Mouse (Mus musculus): Measurements from ENCODE around the gene Bcl7c.
"Not testable (repeated sequence)": the region's sequence is repeated elsewhere in the genome, so short reads cannot be mapped to it uniquely, and the experiment has no call there.

The Bcl7c gene

DNA sequence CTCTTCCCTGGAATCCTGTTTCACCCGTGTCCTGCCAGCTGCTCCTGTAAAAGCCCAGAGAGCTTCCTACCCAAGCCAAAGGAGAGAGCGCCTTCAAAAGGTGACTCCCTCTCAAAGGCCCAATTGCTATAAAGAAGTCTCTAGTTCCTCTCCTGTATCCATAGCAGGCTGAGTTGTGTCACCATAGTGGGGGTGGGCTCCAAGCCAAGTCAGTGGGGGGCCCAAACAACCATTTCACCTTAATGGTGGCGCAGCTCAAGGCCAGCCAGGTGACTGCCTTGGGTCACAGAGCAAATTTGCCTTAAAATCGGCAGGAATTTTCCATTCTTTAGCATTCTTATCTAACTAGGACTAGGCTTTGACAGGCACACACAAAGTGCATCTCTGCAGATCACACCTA lies 6.1 kb upstream of the Bcl7c start:
- no peak for DNase-seq

GRCm38 (mm10) chr7:127712461-127713385 lies 4.0 kb upstream of the Bcl7c start, which contains the start of gene Ctf1:
Gene Ctf1, plus strand, starts transcription at chr7:127712736.
- DNase-seq: peak; percentile 73

GRCm38 (mm10) chr7:127711456-127711855 lies 2.7 kb upstream of the Bcl7c start:
- no peak for DNase-seq

DNA sequence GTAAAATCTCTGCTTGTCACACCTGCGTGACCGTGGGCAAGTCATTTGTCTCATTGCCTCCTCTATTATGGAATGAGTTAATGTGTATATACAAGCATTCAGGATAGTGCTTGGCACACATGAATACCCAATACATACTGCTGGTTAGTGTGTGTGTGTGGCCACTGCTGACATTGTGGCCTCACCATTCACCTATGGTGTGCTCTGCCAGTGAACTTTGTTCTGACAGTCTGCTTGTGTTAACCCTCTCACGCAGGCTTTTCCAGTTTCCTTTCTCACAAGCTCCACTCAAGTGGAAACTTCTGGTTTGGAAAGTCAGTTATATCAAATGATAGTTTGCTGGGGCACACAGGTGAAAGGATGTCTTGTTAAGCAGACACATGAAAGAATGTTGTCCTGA lies 2.3 kb upstream of the Bcl7c start:
- DNase-seq: no peak

GRCm38 (mm10) chr7:127709261-127709979 lies 687 bp upstream of the Bcl7c start:
- no peak for DNase-seq

GRCm38 (mm10) chr7:127707957-127708206 lies 851 bp downstream of the Bcl7c start:
- DNase-seq: no peak

- DNase-seq: no peak
Observed at GRCm38 (mm10) chr7:127707045-127707956, 1.4 kb downstream of the Bcl7c start.

DNA sequence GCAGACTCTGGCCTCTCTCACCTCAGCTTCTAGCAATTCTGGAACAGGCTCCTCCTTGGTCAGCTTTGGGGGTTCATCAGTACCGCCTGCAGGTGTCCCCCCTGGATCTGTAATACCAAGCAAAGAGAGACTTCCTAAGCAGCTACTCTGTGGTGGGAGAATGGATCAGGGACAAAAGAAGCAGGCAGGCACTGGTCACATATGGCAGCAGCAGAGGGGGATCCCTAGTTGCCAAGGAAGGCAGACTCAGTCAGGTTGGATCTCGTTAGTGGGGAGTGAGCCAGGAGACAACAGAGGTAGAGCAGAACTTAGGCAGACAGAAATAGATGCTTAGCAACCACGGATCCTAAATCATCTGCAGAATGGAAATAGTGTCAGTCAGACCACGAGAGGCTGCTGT lies 3.0 kb downstream of the Bcl7c start:
- no peak for DNase-seq

DNA sequence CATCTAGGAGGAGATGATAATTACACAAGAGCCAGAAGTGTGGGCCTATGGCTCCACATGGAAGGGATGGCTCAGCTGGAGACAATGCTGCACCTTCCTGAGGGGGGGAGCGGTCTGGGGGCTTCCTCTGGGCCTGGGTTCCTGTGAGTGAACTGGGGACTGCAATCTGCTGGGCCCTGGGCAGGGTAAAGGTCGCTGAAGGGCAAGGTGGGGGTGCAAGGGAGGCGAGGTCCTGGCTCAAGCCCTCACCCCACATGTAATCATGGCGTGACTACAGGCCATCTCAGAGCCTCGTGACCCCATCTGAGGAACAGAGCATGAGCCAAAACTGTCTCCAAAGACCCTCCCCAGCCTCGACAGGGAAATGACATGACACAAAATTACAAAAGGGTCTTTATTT lies 4.1 kb downstream of the Bcl7c start:
- no peak for DNase-seq

- DNase-seq: no peak
Observed at GRCm38 (mm10) chr7:127703561-127704178, 5.1 kb downstream of the Bcl7c start.

DNA sequence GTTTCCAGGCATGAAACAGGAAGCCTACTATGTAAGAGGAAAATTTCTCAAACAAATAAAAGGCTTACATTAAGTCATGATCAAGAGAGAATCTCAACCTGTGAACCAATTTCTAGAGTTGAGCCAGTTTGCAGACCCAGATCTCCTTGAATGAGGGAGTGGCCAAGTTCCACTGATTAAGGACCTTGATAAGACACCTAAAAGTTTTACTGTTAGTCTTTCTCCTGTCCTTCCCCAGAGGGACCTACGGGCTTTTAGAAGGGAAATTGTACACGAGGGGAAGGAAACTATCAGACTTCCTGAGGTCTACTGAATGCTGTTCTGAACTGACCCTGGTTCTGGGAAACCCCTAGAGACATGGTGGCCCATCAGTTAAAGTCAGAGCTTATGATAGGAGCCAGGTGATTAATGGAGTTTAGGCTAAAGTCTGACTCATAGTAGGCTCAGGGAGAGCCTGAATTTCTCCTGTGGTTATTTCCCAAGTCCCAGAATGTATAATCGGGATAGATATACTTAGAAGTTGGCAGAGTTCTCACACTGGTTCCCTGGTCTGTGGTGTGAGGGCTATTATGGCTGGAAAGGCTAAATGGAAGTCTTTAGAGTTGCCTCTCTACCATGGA lies 7.9 kb downstream of the Bcl7c start:
- no peak for DNase-seq

- no peak for DNase-seq
Observed at GRCm38 (mm10) chr7:127698986-127699385, 9.7 kb downstream of the Bcl7c start.

- not testable (repeated sequence) for DNase-seq
Observed at GRCm38 (mm10) chr7:127693730-127694129, 15.0 kb downstream of the Bcl7c start.

DNA sequence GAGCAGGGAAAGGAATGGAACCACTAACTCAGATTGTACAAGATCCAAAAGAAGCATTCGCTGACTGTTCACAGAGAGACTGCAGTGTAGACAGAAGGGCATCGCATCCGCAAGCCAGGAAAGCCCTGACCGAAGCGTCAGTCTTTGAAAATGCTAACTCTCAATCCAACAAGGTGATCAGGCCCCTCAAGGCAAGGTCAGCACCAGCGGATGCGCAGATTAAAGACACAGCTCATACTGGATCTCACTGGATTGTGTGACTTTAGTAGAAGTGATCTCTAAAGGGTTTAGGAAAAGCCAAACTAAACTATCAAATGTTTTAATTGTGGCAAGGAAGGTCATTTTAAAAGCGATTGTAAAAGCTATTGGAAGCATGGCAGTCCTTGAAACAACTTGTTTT lies 15.4 kb downstream of the Bcl7c start:
- DNase-seq: no peak

DNA sequence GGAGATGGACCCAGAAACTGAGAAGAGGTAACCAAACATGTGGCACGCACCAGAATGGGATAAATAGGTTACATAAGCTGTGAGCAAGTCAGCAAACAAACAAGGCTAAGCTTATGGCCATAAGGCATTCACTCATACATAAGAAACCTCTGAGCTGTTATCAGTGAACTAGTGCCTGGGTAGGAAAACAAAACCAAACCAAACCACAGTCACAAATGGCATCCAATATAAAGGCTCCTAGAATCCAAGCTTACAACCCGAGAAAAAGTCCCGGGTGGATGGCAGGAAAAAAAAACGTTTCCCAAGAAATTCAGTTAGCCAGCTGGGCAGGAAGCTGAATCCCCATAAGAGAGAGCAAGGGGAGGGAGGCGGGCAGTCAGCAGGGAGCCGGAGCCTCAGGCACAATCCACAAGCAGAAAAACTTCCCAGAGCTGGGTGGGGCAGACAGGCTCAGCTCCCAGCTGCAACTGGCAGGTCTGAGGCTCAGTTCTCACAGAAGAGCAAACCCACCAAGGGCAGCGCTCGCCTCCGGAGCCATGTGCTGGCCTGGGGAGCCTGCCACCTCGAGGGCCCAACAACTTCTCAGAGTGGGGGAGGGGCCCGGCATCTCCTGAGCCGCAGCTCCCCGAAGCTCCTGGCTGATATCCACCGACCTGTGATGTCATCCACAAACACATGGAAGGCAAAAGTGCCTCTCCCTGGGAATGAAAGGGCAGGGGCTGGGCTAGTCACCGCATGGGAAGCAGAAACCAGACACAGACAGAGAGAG lies 17.3 kb downstream of the Bcl7c start:
- DNase-seq: no peak

- DNase-seq: no peak
Observed at GRCm38 (mm10) chr7:127689626-127690280, 19.0 kb downstream of the Bcl7c start.

DNA sequence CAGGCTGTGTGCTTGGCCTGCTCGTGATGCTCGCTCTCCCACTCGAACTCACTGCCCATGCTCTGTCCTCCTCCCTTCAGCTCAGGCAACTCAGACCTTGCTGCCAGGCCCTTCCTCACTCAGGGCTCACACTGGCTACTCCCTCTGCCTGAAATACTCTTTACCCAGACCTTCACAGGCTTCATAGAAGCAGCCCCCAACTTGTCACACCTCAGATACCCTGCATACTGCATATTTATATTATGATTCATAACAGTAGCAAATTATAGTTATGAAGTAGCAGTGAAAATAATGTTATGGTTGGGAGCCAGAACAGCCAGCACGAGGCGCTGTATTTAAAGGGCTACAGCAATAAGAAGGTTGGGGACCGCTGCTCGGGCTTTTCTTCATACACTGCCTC lies 19.8 kb downstream of the Bcl7c start:
- no peak for DNase-seq

GRCm38 (mm10) chr7:127686740-127687449 lies 21.8 kb downstream of the Bcl7c start:
- no peak for DNase-seq

DNA sequence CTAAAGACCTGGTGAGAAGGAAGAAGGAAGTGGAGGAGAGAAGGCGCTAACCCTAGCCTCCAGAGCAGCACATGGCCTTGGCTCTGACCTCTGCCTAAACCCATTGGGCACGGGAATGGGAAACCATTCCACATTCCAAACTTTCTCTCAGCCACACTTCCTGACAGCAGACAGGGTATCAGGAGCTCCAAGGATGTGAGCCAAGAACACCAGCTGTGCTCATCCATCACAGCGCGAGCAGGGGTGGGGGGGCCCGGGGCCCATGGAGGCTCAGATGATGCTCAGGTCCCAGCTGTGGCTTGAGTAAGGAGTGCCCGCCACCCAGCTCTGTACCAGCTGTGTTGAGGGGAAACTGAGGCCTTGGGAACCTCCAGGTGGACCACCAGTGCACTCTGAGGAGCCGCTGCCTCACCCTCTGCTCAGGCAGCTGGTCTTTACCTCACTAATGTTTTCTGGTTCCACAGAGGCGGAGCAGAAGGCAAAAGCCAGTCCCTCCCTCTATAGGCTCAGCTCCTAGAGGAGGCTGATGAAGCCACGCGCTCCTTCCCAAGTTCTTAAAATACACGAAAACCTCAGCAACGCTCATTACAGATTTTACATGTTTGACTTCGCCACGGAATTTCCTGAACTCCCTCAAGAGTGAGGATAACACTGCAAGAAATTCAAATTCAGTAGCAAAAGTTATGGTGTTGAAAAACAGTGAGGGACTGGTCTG lies 23.3 kb downstream of the Bcl7c start:
- no peak for DNase-seq

Data from layer of hippocampus, adult 9-11 months (tissue).